Mouse (Mus musculus) adrenal gland, adult 2 months (tissue): ENCODE measurements at regions not wholly inside any gene's neighbourhood (a gene's known extent, or its start where the extent isn't known, plus 50 kb on each side); places are given as distances from the start of the nearest gene placed in this dataset.

Experiments used
- DNase-seq: peaks from one replicate; pipeline ENCODE4 v3.0.0; 2021

DNA sequence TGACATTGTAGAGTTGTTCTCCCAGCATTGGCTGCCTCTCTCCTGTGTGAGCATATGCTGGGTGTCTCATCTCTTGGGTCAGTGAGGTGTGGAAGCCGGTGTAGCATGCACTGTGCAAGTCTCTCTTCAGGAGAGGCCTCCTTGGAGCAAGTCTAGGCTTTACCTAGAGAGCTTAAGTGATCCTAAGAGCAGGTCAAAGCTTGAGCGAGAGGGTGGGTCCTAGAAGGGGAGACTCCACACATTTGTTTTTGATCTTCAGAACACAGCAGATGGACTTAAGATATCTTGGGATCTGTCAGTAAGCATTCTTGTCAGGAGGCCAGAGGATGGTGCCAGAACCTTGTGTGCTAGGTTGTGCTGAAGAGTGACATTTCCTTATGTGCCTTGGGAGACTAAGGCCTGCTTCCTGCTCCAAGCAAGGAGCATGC is 136.4 kb downstream of the Tmx1 start:
- DNase-seq = no peak

DNA sequence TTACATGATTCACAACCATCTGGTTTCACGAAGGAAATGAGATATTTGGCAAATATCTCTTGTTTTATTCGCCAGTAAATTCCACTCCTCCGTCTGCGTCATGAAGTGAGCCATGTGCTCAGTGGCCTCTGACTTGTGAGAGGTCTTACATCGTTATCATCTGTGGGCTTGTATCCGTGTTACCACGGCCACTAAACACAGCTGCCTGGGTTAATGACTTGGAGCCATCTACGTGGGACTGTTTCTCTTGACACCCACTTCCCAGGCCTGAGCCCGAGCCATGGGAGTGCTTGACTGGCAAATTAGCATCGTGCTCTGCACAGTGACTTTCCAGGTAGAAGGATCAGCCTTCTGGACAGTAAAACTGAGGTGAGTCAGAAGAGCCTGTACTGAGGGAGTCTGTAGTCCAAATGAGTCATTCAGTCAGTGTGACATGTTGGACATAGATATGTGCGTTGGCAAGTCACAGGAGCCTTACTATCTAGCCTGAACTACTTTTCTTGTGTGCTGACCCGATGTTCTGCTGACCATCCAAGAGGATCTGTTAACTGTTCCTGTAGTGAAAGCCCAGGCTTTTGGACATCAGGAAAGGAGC is 137.7 kb downstream of the Tmx1 start:
- DNase-seq = peak; percentile 33

DNA sequence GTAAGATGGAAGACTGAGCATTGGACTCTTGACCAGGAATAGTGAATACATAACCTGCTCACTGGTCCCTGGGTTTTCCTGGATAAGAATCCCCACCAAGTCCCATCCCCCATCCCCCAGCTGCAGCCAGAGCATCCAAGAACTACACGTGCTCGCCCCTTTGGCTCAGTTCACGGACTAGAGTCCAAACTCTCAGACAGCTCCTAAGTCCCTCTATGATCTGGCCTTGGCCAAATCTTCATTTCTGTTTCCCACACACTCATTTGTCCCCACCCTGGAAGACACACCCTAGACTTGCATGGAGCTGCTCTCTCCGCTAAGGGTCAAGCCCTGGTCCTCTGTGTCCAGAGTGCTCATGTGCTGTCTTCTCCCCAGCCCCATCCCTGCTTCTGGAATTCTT is 139.9 kb downstream of the Tmx1 start:
- no peak for DNase-seq

DNA sequence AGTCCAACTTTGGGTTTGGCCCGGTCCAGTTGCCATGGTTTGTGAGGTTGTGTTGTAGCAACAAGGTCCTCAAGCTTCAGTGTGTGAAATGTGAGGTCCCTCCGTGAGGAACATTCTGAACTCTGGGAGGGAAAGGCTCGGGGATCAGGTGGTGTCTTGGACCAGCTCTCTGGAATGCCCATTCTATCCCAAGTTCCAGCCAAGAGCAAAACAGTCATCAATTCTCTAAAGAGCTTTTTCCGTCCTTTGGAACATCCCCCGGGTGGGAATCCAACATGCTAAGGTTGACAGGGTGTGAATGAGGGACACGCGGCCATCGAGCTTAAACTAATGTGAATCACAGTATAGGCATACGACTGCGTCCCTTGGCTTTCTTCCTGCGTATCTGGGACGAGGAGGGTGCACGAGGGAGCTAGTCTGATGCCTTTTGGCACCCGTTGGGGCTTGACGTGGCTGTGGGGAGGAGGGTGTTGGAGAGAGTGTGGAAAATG is 145.4 kb downstream of the Tmx1 start:
- no peak for DNase-seq

DNA sequence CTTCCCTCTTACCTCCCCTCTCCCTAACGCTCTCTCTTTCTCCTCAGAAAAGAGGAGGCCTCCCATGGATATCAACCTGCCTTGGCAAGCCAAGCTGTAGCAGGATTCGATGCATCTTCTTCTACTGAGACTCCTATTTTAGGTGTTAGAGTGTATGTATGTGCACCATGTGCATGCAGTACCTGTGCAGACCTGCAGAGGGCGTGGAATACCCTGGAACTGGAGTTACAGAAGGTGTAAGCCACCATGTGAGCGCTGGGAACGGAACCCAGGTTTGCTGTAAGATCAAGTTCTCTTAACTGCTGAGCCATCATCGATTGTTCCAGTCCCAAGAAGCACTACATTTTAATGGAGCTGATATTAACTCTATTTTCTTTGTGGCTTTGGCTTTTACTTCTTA is 146.8 kb downstream of the Tmx1 start:
- DNase-seq = no peak

DNA sequence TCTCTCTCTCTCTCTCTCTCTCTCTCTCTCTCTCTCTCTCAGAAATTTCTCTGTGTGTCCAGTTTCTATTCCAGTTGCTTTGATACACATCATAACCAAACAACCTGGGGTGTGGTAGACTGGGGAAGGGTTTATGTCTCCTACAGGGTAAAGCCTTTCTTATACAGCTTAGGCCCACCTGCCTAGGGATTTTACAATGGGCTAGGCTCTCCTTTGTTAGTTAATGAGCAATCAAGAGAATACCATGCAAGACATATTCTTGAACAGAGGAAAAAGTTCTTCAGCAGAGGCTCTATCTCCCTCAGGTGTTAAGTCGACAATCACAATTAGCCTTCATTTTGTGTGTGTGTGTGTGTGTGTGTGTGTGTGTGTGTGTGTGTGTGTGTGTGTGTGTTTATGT is 151.0 kb downstream of the Tmx1 start:
- no peak for DNase-seq

DNA sequence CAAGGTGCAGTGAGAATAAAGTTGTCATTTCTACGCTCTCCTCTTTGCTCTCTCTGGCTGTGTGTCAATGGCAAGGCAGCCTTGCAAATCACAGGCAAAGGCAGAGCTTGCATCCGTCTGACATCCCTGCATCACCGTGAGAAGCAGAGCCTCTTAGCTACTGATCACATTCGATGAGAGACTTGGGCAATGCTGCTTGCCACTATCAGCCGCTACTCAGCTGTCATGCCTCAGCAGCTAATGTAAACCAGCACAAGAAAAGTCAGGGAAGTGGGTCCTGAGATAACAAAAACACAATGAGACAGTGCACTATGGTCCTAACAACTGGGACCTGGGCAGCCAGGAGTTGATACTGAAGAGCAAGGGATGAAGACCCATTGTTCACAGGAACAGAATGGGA is 155.8 kb downstream of the Tmx1 start:
- DNase-seq = no peak

DNA sequence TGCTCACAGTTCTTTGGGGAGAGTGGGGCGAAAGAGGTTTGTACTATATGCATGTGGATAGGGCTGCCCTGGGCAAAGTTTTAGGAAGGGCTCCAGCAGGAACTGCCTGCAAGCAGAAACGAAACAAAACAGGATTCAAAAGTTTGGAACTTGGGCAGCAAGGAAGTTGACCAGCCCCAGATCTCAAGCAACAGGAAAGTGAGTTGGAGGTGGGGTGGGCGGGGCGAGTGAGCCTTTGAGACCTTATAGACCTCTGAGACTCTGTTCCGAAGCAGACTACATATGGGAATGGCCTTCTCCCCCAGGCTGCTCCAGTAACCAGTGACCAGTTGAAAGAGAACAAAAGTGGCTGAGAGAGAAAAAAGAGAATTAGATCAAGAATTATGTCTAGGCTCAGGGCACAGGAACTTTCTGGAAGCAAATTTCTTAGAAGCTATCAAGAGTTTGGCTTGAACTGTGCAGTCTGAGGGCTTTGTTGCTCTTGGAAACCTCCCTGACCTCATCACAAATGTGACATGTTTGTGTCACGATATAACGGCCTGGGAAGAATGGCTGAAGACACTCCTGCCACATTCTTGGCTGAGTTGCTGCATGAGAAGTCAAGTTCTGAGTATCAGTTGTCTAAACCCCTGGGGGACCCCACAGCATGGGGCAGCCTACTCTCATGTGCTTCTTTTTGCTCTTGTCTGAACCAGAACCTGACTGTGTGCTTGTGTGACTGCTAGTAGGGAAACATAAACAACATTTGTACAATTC is 156.4 kb downstream of the Tmx1 start:
- DNase-seq = no peak

DNA sequence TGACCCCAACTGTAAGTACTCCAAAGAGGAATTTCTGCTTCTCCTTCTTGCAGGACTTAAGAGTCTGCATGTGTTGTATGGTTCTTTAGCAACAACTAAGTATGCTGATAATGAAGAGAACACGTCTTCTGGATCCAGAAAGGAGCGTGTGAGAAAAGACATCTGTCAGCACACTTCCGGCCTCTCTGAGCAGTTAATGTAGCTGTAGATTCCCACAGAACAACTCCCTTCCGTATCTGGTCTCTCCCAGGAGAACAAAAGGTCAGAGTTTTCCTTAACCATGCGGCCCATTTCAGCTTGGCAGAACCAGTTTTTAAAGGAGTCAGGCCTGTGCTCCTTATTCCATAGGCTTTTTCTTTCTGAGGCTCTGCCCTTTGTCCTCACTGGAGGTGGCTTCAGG is 159.0 kb downstream of the Tmx1 start:
- no peak for DNase-seq

DNA sequence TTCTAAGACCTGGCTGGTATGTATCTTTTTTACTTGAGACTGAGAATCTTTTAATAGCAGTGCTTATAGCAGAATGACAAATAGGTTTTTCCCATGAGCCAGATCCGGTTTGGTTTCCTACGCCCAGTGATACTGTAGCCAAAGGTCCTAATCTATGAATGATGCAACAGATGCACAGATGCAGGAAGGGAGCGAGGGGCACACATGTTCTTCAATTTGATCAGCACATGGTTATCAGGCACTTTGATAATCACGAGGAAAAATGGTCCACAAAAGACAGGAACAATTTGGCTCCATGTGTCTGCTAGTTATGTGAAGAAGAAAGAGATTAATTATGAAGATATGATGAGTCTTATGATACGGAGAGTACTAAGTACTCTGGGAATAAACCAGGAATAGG is 160.3 kb downstream of the Tmx1 start:
- no peak for DNase-seq

DNA sequence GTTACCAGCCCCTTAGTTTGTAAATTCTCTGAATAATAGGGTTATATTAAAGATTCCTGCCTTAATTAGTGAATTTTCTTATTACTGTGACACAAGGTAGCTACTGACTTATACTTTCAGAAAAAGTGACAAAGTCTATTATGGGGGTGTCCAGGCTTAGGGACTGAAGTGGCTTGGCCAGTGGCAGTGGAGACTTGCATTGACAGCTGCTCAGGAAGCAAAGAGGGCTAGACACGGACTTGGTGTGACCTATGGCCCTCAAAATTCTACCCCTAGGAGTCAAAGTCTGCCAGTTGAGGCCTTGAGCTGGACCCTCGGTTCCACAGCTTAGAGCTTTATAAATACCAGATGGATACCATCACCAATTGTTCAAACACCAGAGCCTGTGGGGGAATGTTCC is 161.2 kb downstream of the Tmx1 start:
- DNase-seq = no peak

DNA sequence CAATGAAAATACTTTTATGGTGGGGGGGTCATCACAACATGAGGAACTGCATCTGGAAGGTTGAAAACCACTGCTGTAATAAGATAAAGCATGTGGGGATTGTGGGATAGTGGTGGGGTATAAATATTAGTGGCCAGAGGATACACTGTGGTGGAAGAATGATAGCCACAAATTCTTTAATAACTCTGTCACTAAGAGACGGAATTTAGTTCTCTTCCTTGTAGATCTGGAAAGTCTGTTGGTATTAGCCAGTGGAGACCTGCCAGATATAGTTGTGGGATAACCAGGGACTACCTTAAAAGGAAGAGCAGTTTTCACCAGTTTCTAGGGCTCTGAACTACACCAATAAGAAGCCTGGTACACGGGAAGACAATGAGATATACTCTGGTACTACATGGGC is 161.8 kb downstream of the Tmx1 start:
- no peak for DNase-seq

DNA sequence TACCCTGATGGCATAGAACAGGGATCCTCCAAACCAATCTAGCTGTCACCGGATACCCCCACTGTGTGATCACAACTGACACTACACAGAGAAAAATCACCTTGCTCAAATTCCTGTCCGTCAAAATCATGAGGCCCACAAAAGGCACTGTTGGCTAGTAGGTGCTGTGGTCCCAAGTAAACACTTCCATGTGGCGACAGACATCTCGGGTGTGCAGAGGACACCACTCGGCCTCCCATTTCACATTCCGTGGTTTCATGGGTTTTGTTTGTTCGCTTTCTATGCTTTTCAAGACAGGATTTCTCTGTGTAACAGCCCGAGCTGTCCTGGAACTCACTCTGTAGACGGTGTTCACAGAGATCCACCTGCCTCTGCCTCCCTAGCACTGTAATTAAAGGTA is 162.2 kb downstream of the Tmx1 start:
- DNase-seq = no peak

DNA sequence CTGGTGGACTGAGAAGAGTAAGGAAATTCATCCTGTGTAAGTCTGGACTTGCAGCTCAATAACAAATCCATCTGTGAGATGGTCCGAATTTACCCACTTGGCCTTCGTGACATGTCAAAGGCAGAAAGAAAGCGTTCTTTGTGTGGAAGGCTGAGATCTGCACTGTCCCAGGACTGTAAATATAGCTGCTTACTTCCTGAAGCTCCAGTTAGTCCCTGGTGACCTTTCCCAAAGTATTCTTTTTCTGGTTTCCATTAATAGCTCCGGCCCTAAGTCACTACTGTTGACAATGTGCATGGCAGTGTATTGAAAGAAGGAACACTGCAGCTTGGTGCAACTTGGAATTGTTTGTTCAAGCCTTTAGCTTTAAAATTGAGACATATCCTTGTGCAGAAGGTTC is 163.2 kb downstream of the Tmx1 start:
- no peak for DNase-seq

DNA sequence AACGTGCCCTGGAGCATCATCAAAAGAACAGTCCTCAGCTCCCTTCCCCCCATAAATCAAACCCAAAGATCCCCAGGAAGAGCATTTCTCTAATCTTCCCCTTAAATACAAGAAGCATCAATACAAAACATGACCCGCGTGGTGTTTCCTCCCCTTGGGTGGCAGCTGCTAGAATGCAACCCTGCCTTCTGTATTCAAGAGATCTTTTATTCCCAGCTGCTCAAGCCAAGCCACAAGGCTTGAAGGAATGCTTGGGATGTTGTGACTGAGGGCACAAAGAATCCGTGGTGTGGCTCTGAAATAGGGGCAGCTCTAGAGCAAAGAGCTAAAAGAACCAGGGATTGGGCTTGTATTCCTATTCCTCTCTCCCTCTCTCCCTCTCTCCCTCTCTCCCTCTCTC is 163.6 kb downstream of the Tmx1 start:
- no peak for DNase-seq

DNA sequence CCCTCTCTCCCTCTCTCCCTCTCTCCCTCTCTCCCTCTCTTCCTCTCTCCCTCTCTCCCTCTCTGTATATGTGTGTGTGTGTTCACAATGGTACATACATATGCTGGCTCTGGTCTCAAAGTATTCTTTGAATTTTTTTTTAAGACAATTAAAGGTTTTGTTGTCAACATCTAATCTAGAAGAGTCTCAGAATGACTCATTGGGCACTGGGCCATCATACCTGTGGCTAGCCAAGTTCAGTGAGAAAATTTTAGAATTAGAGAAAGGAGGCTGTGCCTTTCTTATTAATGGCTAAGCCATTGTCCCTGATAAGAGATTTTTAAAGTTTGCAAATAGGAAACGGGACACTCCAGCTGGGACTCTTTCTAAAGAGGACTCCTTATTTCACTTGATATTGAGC is 164.1 kb downstream of the Tmx1 start:
- no peak for DNase-seq

DNA sequence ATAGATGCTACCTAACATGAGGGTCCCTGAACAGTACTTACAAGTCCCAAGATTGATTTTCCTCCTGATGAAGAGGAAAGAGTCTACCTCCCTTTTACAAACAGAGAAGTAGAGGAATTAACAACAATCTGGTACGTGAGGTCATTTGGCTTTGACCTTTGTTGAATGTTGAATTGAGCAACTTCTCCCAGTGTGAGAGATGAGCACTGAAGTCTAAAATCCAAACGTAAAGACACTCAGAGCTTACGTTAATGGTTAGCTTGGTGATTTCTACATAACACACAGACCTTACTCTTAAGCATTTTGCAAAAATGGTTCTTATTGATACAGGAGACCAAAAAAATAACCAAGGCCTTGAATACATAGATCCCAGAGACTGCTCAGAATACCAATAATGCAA is 165.1 kb downstream of the Tmx1 start:
- no peak for DNase-seq

DNA sequence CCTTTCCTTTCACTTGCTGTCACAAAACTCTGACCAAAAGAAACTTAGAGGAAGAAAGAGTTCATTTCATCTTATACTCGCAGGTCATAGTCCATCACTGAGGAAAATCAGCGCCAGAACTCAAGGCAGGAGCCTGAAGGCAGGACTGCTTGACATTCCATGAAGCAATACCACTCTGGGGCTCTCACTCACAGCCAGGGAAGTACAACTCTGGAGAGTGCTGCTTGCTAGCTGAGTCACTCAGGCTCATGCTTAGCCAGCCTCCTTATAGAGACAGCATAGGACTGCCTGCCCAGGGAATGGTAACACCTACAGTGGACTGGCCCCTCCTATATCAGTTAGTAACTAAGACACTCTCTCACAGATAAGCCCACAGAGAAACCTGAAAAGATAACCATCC is 166.5 kb downstream of the Tmx1 start:
- DNase-seq = no peak

DNA sequence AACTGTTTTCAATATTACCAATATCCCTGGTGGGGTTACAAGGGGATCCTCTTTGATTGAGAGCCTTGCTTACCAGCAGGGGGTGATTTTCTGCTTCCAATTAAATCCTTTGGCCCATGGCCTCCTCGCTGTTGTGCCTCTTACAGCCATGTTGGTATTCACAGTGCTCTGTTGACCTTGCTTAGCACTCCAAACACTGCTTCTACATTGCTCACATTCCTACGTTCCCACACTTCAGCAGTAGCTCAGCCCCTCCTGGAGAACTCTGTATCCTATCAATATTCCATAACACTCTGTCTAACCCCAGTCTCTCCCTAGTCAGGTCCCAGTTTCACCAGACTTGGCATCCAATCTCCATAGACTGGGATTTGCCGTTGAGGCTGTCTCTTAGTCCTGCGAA is 169.1 kb downstream of the Tmx1 start:
- no peak for DNase-seq

DNA sequence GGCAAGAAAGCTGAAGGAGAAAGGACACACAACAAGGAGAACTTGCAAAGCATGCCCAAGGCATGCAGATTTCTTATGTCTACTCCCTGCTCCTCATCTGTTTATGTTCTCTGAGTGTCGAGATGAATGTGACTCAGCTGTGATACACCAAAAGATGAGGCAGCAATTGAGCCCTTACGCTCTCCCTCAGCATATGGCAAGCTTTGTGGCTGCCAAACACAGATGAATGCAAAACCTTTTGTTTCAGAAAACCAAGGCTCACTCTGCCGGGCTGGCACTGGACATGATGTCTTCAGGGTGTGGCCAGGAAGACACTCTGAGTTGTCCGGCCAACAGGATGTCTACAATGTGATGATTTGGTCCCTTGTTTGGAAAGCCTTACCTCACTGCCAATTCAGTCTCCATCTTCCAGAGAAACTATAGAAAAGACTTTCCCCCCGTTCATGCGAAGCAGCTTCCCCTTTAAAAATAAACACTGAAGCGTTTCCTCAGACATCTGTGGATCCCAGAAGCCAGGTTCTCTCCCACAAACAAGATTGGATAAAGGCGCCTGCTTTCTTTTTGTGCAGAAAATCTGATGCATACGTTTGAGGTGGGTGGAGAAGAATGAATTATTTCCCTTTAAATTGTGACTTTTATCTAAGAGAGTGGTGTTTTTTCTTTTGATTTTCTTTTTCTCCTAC is 171.5 kb downstream of the Tmx1 start:
- DNase-seq = no peak

DNA sequence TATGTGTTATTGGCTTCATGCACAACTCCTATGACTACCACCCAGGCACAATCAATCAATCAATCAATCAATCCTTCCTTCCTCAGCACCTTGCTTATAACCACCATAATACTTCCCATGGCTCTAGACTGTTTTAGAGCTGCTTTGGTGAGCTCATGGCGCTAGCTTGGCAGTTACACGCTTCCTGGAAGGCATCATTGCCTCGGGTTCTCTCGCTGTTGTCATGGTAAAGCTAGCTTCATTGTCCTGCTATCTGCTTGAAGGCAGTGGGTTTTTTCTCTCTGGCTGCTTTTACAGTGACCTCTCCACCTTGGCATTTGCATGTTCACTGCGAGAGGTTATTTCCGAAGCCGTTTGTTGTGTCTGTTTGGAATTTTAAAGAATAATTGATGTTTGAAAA is 174.7 kb downstream of the Tmx1 start:
- no peak for DNase-seq

DNA sequence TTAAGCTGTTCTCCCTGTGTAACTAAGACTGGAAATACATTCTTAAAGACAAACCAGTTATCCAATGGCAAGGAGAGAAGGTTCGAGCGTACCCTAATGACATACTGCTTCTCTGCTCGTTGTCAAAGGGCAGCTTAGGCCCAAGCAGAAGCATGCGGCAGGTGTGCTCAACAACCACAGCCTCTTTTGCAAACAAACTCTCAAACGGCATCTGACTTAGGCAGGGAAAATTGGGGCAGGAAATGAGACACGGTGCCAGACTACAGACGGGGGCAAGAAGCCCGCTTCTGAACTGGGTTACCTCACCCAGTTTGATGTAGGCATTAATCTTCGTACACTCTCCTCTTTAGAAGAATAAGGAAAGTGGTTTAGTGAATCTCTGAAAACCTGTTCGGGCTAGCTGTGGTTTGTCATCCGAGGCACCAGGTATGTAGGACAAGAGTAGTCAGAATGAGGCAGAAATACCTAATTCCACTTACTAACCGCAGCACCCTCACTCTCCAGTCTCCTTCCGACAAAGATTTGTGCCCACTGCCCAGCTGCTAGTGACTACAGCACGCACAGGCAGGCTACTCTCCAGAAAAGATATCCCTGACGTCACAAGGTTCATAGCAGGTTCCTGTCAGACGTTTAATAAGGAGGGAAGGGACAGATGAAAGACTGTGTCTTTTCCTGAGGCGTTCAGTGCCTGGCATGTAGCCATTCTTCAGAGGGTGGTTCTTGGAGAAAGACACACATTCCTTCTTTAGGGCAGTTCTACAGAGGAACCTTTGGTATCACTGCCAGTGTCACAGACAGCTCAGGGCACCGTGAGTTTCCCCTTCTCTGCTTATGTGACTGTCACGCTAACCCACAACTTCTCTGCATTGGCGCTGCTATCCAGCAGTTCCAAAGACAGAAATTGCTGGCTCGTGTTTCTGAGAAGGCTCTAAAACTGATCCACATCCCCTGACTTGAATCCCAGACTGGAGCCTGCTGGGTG is 175.8 kb downstream of the Tmx1 start:
- no peak for DNase-seq
